ENCODE assay signal across 1 mouse cellular context in the genomic region with DNA sequence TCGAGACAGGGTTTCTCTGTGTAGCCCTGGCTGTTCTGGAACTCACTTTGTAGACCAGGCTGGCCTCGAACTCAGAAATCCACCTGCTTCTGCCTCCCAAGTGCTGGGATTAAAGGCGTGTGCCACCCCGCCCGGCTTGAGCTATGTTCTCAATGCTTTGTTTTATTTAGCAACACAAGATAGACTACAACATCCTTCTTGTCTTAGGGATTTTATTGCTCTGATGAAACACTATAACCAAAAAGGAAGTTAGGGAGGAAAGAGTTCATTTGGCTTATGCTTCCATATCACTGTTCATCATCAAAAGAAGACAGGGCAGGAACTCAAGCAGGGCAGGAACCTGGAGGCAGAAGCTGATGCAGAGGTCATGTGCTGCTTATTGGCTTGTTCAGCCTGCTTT. TPM values are rescaled to one million over a fixed set of nuclear protein-coding genes. Genes with fewer than 3 reads are reported as not detected.
"Had no signal": no experiment of that assay in that cellular context is flagged by ENCODE, and none has a peak within 500 bp of the region (broad histone marks: within the 10 kb centered on the region; RNA-seq: fewer than 3 reads in every experiment).

No protein-coding gene starts in this region.

RNA-seq across cellular contexts. Expression of a gene that starts 37.4 kb away (rescaled TPM):
- polyA plus RNA-seq: myocyte had no signal
